Mouse (Mus musculus): ENCODE results near the gene Rptor. TPM values are rescaled to one million over a fixed set of nuclear protein-coding genes. Genes with fewer than 3 reads are reported as not detected.

Rptor gene
- polyA plus RNA-seq, 1 experiment = 34.4 TPM

GRCm38 (mm10) chr11:119611496-119611895, 8.8 kb downstream of the Rptor start:
- DNase-seq (ENCODE audit: low read depth) = no peak
- TF ChIP-seq CTCF (IDR thresholded peaks at IDR 0.05; ENCODE audit: borderline replicate concordance, extremely low read depth, insufficient read depth, insufficient read length) (no peak), POLR2A (IDR thresholded peaks at IDR 0.05; ENCODE audit: borderline replicate concordance, extremely low read depth, insufficient read depth, insufficient read length, poor library complexity, severe bottlenecking) (no peak)

DNA sequence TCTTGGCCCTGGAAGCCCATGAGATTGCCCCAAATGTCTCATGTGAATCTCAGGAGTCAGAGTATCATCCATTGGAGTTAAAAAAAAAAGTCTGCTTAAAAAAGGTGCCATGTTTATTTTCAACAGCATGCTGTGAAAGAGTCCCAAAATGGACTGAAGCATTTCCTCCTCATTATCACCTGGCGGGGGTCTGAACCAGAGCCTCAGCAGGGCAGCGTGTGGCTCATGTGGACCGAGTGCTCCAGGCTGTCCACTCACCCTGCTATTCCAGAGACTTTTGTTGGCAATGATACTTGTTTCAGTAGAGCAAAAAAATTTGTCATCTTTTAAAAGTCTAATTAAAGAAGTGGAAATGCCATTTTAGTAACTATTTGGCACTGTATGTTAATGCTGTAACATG, 9.5 kb downstream of the Rptor start:
- TF ChIP-seq POLR2A (IDR thresholded peaks at IDR 0.05; ENCODE audit: borderline replicate concordance, extremely low read depth, insufficient read depth, insufficient read length, poor library complexity, severe bottlenecking) (no peak), CTCF (IDR thresholded peaks at IDR 0.05; ENCODE audit: borderline replicate concordance, extremely low read depth, insufficient read depth, insufficient read length) (no peak)
- DNase-seq (ENCODE audit: low read depth) = no peak

DNA sequence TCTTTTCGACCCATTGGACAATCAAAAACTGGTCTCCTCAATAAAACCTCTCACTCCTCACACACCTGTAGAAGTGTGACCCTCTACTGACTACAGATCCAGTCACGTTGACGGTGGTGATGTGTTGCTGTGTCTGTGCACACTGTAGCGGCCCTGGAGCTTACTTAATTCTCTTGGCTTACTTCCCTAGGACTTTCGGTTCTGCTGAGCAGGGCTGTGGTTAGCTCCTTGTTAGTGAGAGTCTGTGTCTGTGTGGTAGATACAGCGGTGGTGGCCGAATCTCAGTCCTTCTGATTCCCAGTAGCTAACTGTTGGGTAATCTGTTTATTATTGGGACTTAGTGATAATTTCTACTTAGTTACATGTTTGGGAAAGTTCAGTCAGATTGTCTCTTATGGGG, 12.4 kb downstream of the Rptor start:
- no peak for TF ChIP-seq POLR2A (IDR thresholded peaks at IDR 0.05; ENCODE audit: borderline replicate concordance, extremely low read depth, insufficient read depth, insufficient read length, poor library complexity, severe bottlenecking)
- no peak for TF ChIP-seq CTCF (IDR thresholded peaks at IDR 0.05; ENCODE audit: borderline replicate concordance, extremely low read depth, insufficient read depth, insufficient read length)
- DNase-seq (ENCODE audit: low read depth) = no peak

DNA sequence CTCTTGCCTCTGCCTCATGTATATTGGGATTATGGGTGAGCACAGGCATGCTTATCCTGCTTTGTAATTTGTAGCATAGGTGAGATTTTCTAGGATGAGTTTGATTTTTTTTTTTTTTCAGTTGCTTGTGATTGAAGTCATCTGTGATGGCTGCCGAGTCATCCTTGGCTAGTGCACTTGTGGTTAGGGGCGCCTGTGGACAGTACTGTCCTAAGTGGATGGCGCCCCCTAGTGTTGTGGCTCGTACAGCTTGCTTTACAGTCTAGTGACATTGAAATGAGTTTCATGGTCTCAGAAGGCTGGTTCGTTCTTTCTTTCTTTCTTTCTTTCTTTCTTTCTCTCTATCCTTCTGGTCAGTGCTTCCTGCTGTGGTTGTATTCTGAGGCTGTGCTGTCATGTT, 16.1 kb downstream of the Rptor start:
- TF ChIP-seq CTCF (IDR thresholded peaks at IDR 0.05; ENCODE audit: borderline replicate concordance, extremely low read depth, insufficient read depth, insufficient read length) = peak; percentile 57; the same call in 1 of the 2 replicates
- TF ChIP-seq POLR2A (IDR thresholded peaks at IDR 0.05; ENCODE audit: borderline replicate concordance, extremely low read depth, insufficient read depth, insufficient read length, poor library complexity, severe bottlenecking) = no peak
- DNase-seq (ENCODE audit: low read depth) = peak; percentile 74

GRCm38 (mm10) chr11:119621266-119621665, 18.6 kb downstream of the Rptor start:
- DNase-seq (ENCODE audit: low read depth) = no peak

DNA sequence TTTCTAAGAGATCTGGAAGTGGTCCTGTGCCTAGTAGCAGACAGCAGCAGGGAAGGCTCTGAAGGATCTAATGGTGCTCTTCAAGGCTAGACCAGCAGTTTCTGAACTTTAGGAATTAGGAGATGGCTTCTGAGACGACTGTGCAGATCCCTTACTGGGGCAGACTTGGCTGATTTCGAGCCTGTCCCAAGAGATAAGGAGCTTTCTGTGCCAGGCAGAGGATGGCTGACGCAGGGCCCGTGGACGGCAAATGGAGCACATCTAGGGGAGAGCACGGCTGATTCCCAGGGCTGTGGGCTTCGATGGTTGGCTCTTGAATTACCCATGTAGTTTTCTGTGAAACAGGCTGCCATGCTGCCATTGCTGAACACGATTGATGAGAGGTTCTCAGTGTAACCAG, 21.1 kb downstream of the Rptor start:
- TF ChIP-seq POLR2A (IDR thresholded peaks at IDR 0.05; ENCODE audit: borderline replicate concordance, extremely low read depth, insufficient read depth, insufficient read length, poor library complexity, severe bottlenecking) (no peak), CTCF (IDR thresholded peaks at IDR 0.05; ENCODE audit: borderline replicate concordance, extremely low read depth, insufficient read depth, insufficient read length) (no peak)
- no peak for DNase-seq (ENCODE audit: low read depth)

More at GRCm38 (mm10) chr11:119621266-119621665, 18.6 kb downstream of the Rptor start:
- TF ChIP-seq CTCF (IDR thresholded peaks at IDR 0.05; ENCODE audit: borderline replicate concordance, extremely low read depth, insufficient read depth, insufficient read length) = no peak
- TF ChIP-seq POLR2A (IDR thresholded peaks at IDR 0.05; ENCODE audit: borderline replicate concordance, extremely low read depth, insufficient read depth, insufficient read length, poor library complexity, severe bottlenecking) = no peak

GRCm38 (mm10) chr11:119624401-119624800, 21.7 kb downstream of the Rptor start:
- TF ChIP-seq CTCF (IDR thresholded peaks at IDR 0.05; ENCODE audit: borderline replicate concordance, extremely low read depth, insufficient read depth, insufficient read length) (no peak), POLR2A (IDR thresholded peaks at IDR 0.05; ENCODE audit: borderline replicate concordance, extremely low read depth, insufficient read depth, insufficient read length, poor library complexity, severe bottlenecking) (no peak)
- no peak for DNase-seq (ENCODE audit: low read depth)

DNA sequence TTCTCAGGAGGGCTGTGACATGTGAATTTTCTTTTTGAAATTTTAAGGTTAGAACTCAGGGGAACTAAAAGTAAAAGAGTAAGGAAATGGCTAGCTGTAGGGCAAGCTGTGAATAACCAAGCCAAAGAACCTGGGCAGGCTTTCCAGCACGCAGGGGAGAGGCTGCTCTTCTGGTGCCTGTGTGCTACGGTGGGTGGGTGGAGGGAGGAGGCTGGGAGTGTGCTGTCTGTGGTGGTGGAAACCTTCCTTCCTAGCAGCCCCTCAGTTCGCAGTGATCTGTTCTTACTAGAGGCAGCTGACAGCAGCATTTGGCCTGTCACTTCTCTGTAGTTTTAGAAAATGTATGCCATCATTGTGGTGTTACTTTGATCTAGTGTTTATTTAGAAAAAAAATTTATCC, 22.2 kb downstream of the Rptor start:
- no peak for DNase-seq (ENCODE audit: low read depth)
- TF ChIP-seq POLR2A (IDR thresholded peaks at IDR 0.05; ENCODE audit: borderline replicate concordance, extremely low read depth, insufficient read depth, insufficient read length, poor library complexity, severe bottlenecking) (no peak), CTCF (IDR thresholded peaks at IDR 0.05; ENCODE audit: borderline replicate concordance, extremely low read depth, insufficient read depth, insufficient read length) (no peak)

- no peak for DNase-seq (ENCODE audit: low read depth)
- TF ChIP-seq CTCF (IDR thresholded peaks at IDR 0.05; ENCODE audit: borderline replicate concordance, extremely low read depth, insufficient read depth, insufficient read length) (no peak), POLR2A (IDR thresholded peaks at IDR 0.05; ENCODE audit: borderline replicate concordance, extremely low read depth, insufficient read depth, insufficient read length, poor library complexity, severe bottlenecking) (no peak)
Observed at GRCm38 (mm10) chr11:119625476-119625875, 22.8 kb downstream of the Rptor start.

DNA sequence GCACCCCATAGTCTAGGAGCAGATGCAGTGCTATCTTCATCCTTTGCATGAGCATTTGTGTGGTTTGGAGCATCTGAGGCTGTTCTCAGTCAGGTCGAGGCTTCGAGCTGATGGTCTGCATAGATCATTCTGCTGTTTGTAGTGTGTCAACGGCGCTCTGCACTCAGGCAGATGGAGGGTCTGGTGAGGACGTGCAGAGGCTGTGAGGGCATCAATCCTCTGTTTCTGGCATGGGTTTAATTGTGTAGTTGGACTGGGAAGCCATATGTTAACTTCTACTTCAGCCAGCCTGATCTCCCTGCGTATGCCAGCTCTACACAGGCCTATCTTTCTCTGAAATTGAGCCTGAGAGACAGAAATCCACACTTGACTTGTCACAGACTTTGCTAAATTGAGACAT, 23.2 kb downstream of the Rptor start:
- peak; percentile 27 for DNase-seq (ENCODE audit: low read depth)
- TF ChIP-seq POLR2A (IDR thresholded peaks at IDR 0.05; ENCODE audit: borderline replicate concordance, extremely low read depth, insufficient read depth, insufficient read length, poor library complexity, severe bottlenecking) = no peak
- TF ChIP-seq CTCF (IDR thresholded peaks at IDR 0.05; ENCODE audit: borderline replicate concordance, extremely low read depth, insufficient read depth, insufficient read length) = no peak

GRCm38 (mm10) chr11:119627243-119627642, 24.5 kb downstream of the Rptor start:
- no peak for DNase-seq (ENCODE audit: low read depth)
- peak; percentile 43; the same call in 1 of the 2 replicates for TF ChIP-seq CTCF (IDR thresholded peaks at IDR 0.05; ENCODE audit: borderline replicate concordance, extremely low read depth, insufficient read depth, insufficient read length)
- no peak for TF ChIP-seq POLR2A (IDR thresholded peaks at IDR 0.05; ENCODE audit: borderline replicate concordance, extremely low read depth, insufficient read depth, insufficient read length, poor library complexity, severe bottlenecking)

DNA sequence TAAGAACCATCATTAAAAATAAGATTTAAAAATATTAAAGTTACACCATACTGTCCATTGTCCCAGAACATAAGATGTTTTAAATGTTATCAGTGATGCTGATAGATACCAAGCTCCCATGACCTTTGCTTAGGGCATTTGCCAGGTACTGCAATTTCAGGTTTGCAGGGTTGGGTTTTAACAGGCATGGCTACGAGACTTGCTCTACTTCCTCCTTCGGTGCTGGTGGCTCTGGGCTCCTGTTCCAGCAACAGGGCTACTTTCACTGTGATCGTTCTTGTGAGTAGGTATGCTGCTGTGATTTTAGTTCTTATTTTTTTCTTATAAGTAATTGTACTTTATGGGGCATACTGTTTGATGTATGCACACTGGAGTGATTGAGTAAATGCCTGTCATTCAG, 26.4 kb downstream of the Rptor start:
- no peak for DNase-seq (ENCODE audit: low read depth)
- TF ChIP-seq POLR2A (IDR thresholded peaks at IDR 0.05; ENCODE audit: borderline replicate concordance, extremely low read depth, insufficient read depth, insufficient read length, poor library complexity, severe bottlenecking) (no peak), CTCF (IDR thresholded peaks at IDR 0.05; ENCODE audit: borderline replicate concordance, extremely low read depth, insufficient read depth, insufficient read length) (no peak)
